14 mouse cellular contexts compared by ENCODE assay signal in genomic region chr2:108097026-108097425, GRCm38 (mm10).
"Had no signal": no experiment of that assay in that cellular context is flagged by ENCODE, and none has a peak within 500 bp of the region (broad histone marks: within the 10 kb centered on the region; RNA-seq: fewer than 3 reads in every experiment).

No protein-coding gene starts in this region.

- H3K27me3 ChIP-seq: kidney, embryonic 15.5 days; liver, embryonic 13.5 days had no signal

- DNase-seq: kidney, postnatal 10 days; kidney, postnatal 36 days; layer of hippocampus, postnatal 36 days; liver, embryonic 13.5 days; lung, adult 2 months; lung, postnatal 14 days; lung, postnatal 4 days; midbrain, embryonic 14.5 days; right cerebral cortex, postnatal 25 days; thymus, adult 2 months; thymus, postnatal 14 days; thymus, postnatal 4 days had no signal

- H3K36me3 ChIP-seq: kidney, embryonic 15.5 days; liver, embryonic 13.5 days had no signal

- H3K4me3 ChIP-seq: kidney, embryonic 15.5 days; left cerebral cortex, adult 2 months; liver, embryonic 13.5 days had no signal
